Mouse (Mus musculus) kidney, adult 9 months (tissue): ENCODE measurements at regions not wholly inside any gene's neighbourhood (a gene's known extent, or its start where the extent isn't known, plus 50 kb on each side); places are given as distances from the start of the nearest gene placed in this dataset.
"Not testable (repeated sequence)": the region's sequence is repeated elsewhere in the genome, so short reads cannot be mapped to it uniquely, and the experiment has no call there.

ENCODE experiments used
- DNase-seq: peaks from one replicate; pipeline ENCODE4 v3.0.0; 2022

GRCm38 (mm10) chr3:38312834-38313233 is 171.8 kb downstream of the Ankrd50 start:
- no peak for DNase-seq

GRCm38 (mm10) chr3:38312121-38312520 is 172.5 kb downstream of the Ankrd50 start:
- DNase-seq, result peak; percentile 48

- no peak for DNase-seq
These were observed 184.5 kb downstream of the Ankrd50 start for GRCm38 (mm10) chr3:38299898-38300751.

GRCm38 (mm10) chr3:38299236-38299897 is 185.3 kb downstream of the Ankrd50 start:
- peak; percentile 24 for DNase-seq

GRCm38 (mm10) chr3:38297499-38297898 is 187.1 kb downstream of the Ankrd50 start:
- DNase-seq, result no peak

- DNase-seq, result no peak
These were observed 195.6 kb downstream of the Ankrd50 start for GRCm38 (mm10) chr3:38289062-38289461.

GRCm38 (mm10) chr3:38283687-38284124 is 200.9 kb downstream of the Ankrd50 start:
- peak; percentile 49 for DNase-seq

- no peak for DNase-seq
These were observed 201.8 kb downstream of the Ankrd50 start for GRCm38 (mm10) chr3:38282891-38283290.

- DNase-seq, result no peak
These were observed 203.0 kb downstream of the Ankrd50 start for GRCm38 (mm10) chr3:38281683-38282082.

- DNase-seq, result no peak
These were observed 203.8 kb downstream of the Ankrd50 start for GRCm38 (mm10) chr3:38280876-38281275.

GRCm38 (mm10) chr3:38280105-38280504 is 204.5 kb downstream of the Ankrd50 start:
- DNase-seq, result no peak

- DNase-seq, result no peak
These were observed 207.6 kb downstream of the Ankrd50 start for GRCm38 (mm10) chr3:38276948-38277504.

- peak; percentile 72 for DNase-seq
These were observed 209.3 kb downstream of the Ankrd50 start for GRCm38 (mm10) chr3:38275321-38275720.

- no peak for DNase-seq
These were observed 213.9 kb downstream of the Ankrd50 start for GRCm38 (mm10) chr3:38270742-38271141.

GRCm38 (mm10) chr3:38268226-38268625 is 216.4 kb downstream of the Ankrd50 start:
- DNase-seq, result no peak

- DNase-seq, result no peak
These were observed 221.1 kb downstream of the Ankrd50 start for GRCm38 (mm10) chr3:38263261-38264141.

GRCm38 (mm10) chr3:38261326-38262075 is 223.1 kb downstream of the Ankrd50 start:
- no peak for DNase-seq

- DNase-seq, result not testable (repeated sequence)
These were observed 225.4 kb downstream of the Ankrd50 start for GRCm38 (mm10) chr3:38259223-38259622.

GRCm38 (mm10) chr3:38257843-38258290 is 226.8 kb downstream of the Ankrd50 start:
- DNase-seq, result no peak

- no peak for DNase-seq
These were observed 227.4 kb downstream of the Ankrd50 start for GRCm38 (mm10) chr3:38257076-38257842.

GRCm38 (mm10) chr3:38255674-38256073 is 229.0 kb downstream of the Ankrd50 start:
- DNase-seq, result peak; percentile 74
